Mouse (Mus musculus) left cerebral cortex, postnatal 14 days (tissue): ENCODE measurements at regions not wholly inside any gene's neighbourhood (a gene's known extent, or its start where the extent isn't known, plus 50 kb on each side); places are given as distances from the start of the nearest gene placed in this dataset.

ENCODE experiments used
- DNase-seq, 2 experiments: peaks; one replicate each; pipeline ENCODE4 v3.0.0; 2021 to 2022; ENCODE audit warnings: low spot score in 2 of 2, mixed read lengths in 1 of 2
- intact Hi-C: fragments of 180-260 bp; cut with DNase I; formaldehyde crosslinking; loops from one replicate; pipeline ENCODE4 v1.15.1; 2025

GRCm38 (mm10) chr6:93623541-93623940, 660.2 kb downstream of the Magi1 start:
- DNase-seq = no peak
- intact Hi-C loops = loop anchor here (5.0 kb wide), 1 partner anchor 369 kb away; no protein-coding TSS in a partner anchor

- intact Hi-C loops = no loop called here
- peak; percentile 5 to 11 for DNase-seq
Measured at GRCm38 (mm10) chr6:93616926-93617325, 666.8 kb downstream of the Magi1 start.

DNA sequence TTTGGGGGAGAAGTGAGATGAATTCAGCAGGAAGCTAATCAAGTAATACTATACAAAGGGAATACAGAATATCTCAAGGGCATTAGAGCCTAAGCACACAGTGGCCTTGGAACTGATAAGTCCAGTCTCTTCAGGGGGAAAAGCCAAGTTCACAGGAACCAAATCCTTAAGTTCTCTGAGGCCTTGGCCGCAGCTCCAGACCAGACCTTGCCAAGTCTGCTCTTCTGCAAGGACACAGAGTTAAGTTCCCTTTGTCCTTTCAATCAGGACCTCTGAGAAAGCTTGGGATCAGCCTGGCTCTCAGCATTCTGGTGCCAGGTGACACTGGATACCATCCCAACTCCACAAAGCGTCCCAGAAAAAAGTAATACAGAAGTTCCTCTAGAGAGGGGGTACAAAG, 657.1 kb upstream of the Adamts9 start:
- intact Hi-C loops = no loop called here
- DNase-seq = no peak

- intact Hi-C loops = no loop called here
- no peak for DNase-seq
Measured at GRCm38 (mm10) chr6:93599371-93599770, 656.1 kb upstream of the Adamts9 start.

DNA sequence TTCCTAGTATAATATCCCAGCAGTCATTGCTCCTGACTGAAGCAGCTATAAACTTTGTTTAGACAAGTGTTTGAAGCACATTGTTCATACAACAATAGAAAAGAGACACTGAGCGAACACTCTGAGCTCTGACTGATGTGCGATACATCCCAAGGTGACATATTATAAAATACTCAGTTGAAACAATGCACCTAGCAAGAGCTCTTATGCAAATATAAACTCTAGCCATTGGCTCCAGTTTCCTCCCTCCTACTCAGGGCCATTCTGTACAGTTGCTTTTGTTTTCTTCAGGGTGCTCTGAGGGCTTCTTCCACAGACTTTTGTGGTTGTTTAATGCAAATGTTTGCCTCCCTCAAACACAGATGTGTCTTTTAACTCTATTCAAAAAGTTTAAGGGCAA, 646.6 kb upstream of the Adamts9 start:
- intact Hi-C loops = no loop called here
- DNase-seq = no peak

DNA sequence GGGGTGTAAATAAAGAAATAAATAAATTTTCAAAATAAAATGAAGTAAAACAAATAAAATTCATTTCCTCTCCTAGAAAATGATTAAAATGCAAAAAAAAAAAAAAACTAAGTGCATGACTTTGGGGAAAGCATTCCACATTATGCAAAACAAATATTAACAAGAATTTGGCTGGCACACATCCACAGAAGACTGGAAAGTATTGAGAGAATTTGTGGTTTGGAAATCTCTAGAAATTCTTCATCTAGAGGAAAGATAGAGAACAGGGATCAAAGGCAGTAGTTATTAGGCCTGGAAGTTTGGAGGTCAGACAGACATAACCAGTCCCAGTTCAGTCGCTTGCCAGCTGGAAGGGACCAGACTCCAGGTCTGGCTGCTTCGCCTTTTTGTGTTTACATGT, 643.6 kb upstream of the Adamts9 start:
- no peak for DNase-seq
- intact Hi-C loops = no loop called here

DNA sequence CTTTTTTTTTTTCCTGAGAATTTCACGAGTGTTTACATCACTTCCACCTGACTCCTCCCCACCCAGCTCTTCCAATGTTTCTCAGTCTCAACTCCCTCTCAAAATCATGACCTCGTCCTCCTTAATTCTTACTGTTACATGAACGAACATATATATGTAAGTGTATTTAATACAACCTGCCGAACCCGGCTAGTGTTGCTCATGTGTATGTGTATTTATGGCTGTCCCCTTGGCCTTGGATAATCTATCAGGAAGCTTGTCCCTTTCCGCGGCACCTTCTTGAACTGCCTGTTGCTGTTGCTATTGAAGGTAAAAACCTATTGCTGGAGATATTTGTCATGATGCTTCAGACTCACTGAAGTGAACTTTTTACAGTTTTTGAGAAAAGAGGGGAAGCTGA, 637.8 kb upstream of the Adamts9 start:
- intact Hi-C loops = no loop called here

GRCm38 (mm10) chr6:93580716-93581115, 637.4 kb upstream of the Adamts9 start:
- DNase-seq = no peak
- intact Hi-C loops = no loop called here

More for the DNA sequence above, 637.8 kb upstream of the Adamts9 start:
- DNase-seq = no peak

DNA sequence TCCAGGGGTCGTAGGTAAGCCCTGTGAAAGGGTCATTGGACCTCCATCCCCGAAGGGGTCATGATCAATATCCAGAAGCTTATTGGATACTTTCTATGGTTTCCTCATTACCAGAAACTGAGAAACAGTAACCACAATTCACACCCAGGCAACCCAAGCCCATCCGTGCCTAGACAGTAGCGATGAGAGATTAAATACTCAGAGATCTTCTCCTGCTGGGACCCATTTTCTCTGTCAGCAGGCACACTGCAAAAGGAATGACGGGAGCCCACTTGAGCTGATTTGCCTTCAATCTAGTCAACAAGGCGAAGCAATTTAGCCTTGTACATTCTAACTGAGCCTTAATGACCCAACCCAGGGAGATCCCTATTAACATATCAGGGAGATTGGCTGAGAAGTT, 632.0 kb upstream of the Adamts9 start:
- intact Hi-C loops = no loop called here
- no peak for DNase-seq

GRCm38 (mm10) chr6:93573679-93574635, 630.7 kb upstream of the Adamts9 start:
- intact Hi-C loops = no loop called here
- DNase-seq = peak; percentile 40 to 88

DNA sequence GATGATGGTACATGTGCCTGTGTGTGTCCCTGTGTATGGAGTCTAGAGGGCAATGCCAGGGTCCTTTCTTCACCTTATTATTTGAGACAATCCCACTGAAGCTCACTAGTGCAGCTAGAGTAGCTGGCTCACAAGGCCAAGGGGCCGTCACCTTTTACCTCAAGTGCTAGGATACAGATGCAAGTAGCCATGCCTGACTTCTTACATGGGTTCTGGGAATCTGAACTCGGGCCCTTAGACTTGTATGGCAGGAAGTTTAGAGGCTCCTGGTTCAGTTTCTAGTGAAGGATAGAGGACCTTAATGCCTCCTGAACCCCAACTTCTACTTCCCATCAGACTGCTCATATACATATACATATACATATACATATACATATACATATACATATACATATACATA, 626.6 kb upstream of the Adamts9 start:
- intact Hi-C loops = no loop called here
- DNase-seq = no peak

DNA sequence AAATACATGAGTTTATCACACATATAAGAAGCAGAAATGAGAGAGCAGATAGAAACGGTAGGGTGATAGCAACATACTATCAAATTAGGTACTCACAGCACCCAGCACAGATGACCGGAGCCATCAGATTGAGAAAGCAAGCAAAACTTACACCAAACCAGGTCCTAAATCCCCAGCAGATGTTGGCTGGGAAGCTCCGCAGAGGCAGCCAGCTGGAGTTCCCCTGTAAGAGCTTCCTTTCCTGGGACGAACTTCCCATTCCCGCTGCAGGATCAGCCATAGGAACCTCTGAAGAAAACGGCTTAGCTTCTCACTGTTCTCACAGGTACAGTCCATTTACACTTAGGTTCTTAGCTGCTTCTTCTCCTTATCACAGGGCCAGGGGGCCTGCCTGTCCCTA, 625.9 kb upstream of the Adamts9 start:
- DNase-seq = no peak
- intact Hi-C loops = no loop called here

- no peak for DNase-seq
- intact Hi-C loops = no loop called here
Measured at GRCm38 (mm10) chr6:93566661-93567060, 623.4 kb upstream of the Adamts9 start.

DNA sequence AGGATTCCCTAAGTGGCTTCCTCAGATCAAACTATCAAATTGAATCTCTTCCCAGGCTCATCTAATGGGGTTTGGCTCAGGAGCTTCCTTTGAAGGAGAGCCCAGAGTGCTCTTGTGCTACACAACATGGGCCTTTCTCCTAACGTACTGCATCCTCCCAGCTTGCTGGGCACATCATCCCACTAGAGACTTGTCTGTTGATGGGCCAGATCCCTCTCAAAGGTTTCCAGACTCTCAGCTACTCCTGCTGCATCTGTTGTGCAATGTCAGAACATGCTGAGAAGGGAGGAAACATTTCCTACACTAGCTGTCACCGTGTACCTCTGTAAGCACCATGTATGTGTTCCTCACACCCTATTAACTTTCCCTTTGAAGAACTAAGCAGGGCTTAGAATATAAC, 605.0 kb upstream of the Adamts9 start:
- DNase-seq = no peak
- intact Hi-C loops = no loop called here

DNA sequence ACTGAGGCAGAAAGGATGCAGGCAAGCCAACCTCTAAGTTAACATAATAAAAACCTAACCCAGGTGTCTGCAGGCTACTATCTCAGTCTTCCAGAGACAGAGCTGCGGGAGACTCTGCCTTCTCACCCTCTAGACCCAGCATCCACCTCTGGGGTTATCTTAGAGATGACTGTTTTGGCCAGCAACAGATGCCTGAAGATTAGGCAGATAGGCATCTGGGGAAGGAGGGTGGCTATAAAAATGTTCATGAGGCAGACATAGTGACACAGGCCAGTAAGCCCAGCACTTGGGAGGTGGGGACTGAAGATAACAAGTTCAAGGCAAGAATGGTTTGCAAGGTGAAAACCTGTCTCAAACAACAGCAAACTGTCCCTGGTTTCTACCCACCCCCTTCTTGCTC, 601.0 kb upstream of the Adamts9 start:
- no peak for DNase-seq
- intact Hi-C loops = no loop called here

DNA sequence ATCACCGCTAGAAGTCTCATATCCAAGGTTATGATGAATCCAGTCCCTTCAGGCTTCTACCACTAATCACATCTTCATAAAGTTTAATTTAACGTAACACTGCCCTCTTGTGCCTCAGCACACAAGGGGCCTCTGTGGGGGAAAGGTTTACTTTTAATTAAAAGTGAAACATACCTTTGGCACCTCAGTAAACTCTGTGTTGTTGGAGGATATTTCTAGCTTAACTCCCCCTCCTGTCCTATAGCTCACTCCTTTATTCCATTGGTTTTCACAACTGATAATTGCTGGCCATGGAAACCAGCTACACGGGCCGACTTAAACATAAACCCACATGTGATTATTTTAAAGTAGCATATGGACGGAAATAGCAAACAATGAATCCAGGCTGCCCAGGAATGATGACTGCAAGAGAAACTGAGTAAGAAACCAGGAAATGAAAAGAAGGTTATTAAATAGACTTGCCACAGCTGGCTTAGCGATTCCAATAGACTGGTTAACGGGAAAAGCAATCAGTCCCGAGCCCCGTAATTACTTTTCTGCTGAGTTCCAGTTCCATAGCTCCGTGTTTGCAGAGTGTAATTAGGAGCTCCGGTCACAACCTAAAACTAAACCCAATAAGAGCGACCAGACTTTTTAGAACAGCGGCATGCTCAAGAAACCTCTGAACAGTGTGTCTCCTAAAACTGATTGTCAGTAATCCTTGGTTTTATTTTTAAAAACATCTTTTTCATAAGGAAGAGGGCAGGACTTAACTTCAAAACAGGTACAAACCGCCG, 600.2 kb upstream of the Adamts9 start:
- DNase-seq = peak; percentile 19 to 21
- intact Hi-C loops = loop anchor here (1.0 kb wide), 1 partner anchor 756 kb away; no protein-coding TSS in a partner anchor

GRCm38 (mm10) chr6:93539583-93539982, 596.3 kb upstream of the Adamts9 start:
- intact Hi-C loops = no loop called here
- no peak for DNase-seq

GRCm38 (mm10) chr6:93539171-93539570, 595.9 kb upstream of the Adamts9 start:
- DNase-seq = no peak
- intact Hi-C loops = no loop called here

- intact Hi-C loops = no loop called here
- DNase-seq = no peak
Measured at GRCm38 (mm10) chr6:93537971-93538370, 594.7 kb upstream of the Adamts9 start.

DNA sequence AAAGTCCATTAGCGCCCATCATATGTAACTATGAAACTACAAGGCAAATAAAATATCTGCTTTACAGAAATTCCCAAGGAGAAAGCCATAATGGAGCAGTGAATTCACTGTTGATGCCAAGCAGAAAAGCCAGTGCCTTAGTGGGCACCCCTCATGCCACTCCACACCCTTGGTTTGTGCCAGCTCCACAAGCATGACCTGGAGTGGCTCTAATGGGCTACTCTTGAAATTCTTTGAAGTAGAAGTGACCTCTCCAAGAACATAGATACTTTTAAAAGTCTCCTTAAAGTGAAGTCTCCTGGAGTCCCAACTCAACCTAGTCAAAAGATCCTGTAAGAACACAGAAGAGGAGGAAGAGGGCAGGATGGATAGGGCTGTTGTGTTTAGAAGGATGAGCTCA, 593.8 kb upstream of the Adamts9 start:
- no peak for DNase-seq
- intact Hi-C loops = no loop called here

DNA sequence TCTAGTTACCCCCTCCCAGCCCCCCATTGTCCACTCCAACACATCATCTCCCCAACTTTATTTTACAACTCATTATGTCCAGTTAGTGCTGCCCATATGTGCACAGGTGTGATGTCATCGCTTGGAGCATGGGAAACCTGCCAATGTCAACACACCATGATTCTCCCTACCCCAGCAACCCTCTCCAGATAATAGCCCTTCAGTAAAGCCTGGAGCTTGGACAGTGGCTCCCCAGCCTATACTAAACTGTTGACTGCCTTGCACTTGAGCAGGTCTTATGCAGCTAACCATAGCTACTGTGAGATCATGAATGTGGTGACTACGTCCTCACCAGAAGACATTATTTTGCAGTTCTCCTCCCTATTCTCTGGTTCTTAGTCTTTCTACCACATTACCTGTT, 570.5 kb upstream of the Adamts9 start:
- intact Hi-C loops = no loop called here
- DNase-seq = no peak
